Mouse (Mus musculus): ENCODE measurements at regions not wholly inside any gene's neighbourhood (a gene's known extent, or its start where the extent isn't known, plus 50 kb on each side); places are given as distances from the start of the nearest gene placed in this dataset.

- no peak for TF ChIP-seq CTCF (IDR thresholded peaks at IDR 0.05; ENCODE audit: borderline replicate concordance, insufficient read depth, low read length)
- no peak for TF ChIP-seq POLR2A (IDR thresholded peaks at IDR 0.05; ENCODE audit: low read depth, low read length)
Measured at GRCm38 (mm10) chrX:12312534-12312933, 152.4 kb upstream of the Bcor start.

Data from embryonic fibroblast, embryonic 13.5 days (primary cell).